Mouse (Mus musculus) retina, postnatal 1 day (tissue): ENCODE measurements at regions not wholly inside any gene's neighbourhood (a gene's known extent, or its start where the extent isn't known, plus 50 kb on each side); places are given as distances from the start of the nearest gene placed in this dataset.

Experiments used
- DNase-seq: peaks from one replicate; pipeline ENCODE4 v3.0.0-alpha.2; 2012

- no peak for DNase-seq
Measured at GRCm38 (mm10) chr2:34038982-34039381, 151.2 kb upstream of the Mvb12b start.

- DNase-seq = no peak
Measured at GRCm38 (mm10) chr2:34033212-34033611, 145.5 kb upstream of the Mvb12b start.

GRCm38 (mm10) chr2:34031421-34031820, 143.7 kb upstream of the Mvb12b start:
- no peak for DNase-seq

GRCm38 (mm10) chr2:34031001-34031412, 143.3 kb upstream of the Mvb12b start:
- DNase-seq = peak; percentile 17

- peak; percentile 34 for DNase-seq
Measured at GRCm38 (mm10) chr2:34027445-34027844, 139.7 kb upstream of the Mvb12b start.

GRCm38 (mm10) chr2:34026566-34027360, 139.0 kb upstream of the Mvb12b start:
- no peak for DNase-seq

GRCm38 (mm10) chr2:34025715-34026360, 138.1 kb upstream of the Mvb12b start:
- DNase-seq = peak; percentile 62

GRCm38 (mm10) chr2:34017142-34017453, 129.4 kb upstream of the Mvb12b start:
- DNase-seq = no peak

GRCm38 (mm10) chr2:34016350-34017141, 128.8 kb upstream of the Mvb12b start:
- DNase-seq = peak; percentile 51

- DNase-seq = no peak
Measured at GRCm38 (mm10) chr2:34015640-34015995, 127.9 kb upstream of the Mvb12b start.

GRCm38 (mm10) chr2:34014868-34015639, 127.3 kb upstream of the Mvb12b start:
- no peak for DNase-seq

- no peak for DNase-seq
Measured at GRCm38 (mm10) chr2:34010166-34010565, 122.4 kb upstream of the Mvb12b start.

GRCm38 (mm10) chr2:34007916-34008315, 120.2 kb upstream of the Mvb12b start:
- no peak for DNase-seq

- no peak for DNase-seq
Measured at GRCm38 (mm10) chr2:33997106-33997505, 109.4 kb upstream of the Mvb12b start.

- no peak for DNase-seq
Measured at GRCm38 (mm10) chr2:33996331-33996730, 108.6 kb upstream of the Mvb12b start.

GRCm38 (mm10) chr2:33991299-33991698, 103.6 kb upstream of the Mvb12b start:
- DNase-seq = no peak

GRCm38 (mm10) chr2:33990711-33991110, 103.0 kb upstream of the Mvb12b start:
- DNase-seq = no peak

- no peak for DNase-seq
Measured at GRCm38 (mm10) chr2:33989555-33990370, 102.0 kb upstream of the Mvb12b start.

GRCm38 (mm10) chr2:33986420-33986819, 98.7 kb upstream of the Mvb12b start:
- peak; percentile 75 for DNase-seq

- DNase-seq = no peak
Measured at GRCm38 (mm10) chr2:33985316-33985715, 97.6 kb upstream of the Mvb12b start.

- DNase-seq = no peak
Measured at GRCm38 (mm10) chr2:33983112-33983748, 95.5 kb upstream of the Mvb12b start.

GRCm38 (mm10) chr2:33981936-33982335, 94.2 kb upstream of the Mvb12b start:
- DNase-seq = no peak
